Mouse (Mus musculus) neural tube, embryonic 11.5 days (tissue): Measurements from ENCODE around the gene Hoxa5. TPM values are rescaled to one million over a fixed set of nuclear protein-coding genes. Genes with fewer than 3 reads are reported as not detected.
A peak's percentile ranks its signal among the peaks of the same experiment; 100 is the strongest.

Experiments used
- ATAC-seq: fragments of 200-750 bp; cut with Nextera tagmentation; 2 replicates; pipeline ENCODE4 v1.8.0; 2017; ENCODE audit warnings: moderate number of reproducible peaks, mild to moderate bottlenecking, moderate TSS enrichment, moderate library complexity; ENCODE audit not compliant: insufficient read depth, low FRiP score, low TSS enrichment
- DNase-seq: peaks from one replicate; pipeline ENCODE4 v3.0.0-alpha.2; 2015; ENCODE audit warnings: low spot score
- H3K27ac ChIP-seq: fragments of 300-500 bp; sonication (generic); 2 replicates; pipeline ENCODE4 v1.5.1; 2014; ENCODE audit warnings: low read depth, mild to moderate bottlenecking, low read length
- H3K27me3 ChIP-seq: fragments of 300-500 bp; sonication (generic); 2 replicates; pipeline ENCODE4 v1.6.1; 2014; ENCODE audit warnings: mild to moderate bottlenecking, low read length, mixed read lengths; ENCODE audit not compliant: control insufficient read depth, insufficient read depth
- H3K36me3 ChIP-seq: fragments of 300-500 bp; sonication (generic); 2 replicates; pipeline ENCODE4 v1.6.1; 2014; ENCODE audit warnings: mild to moderate bottlenecking, low read length, moderate library complexity, mixed read lengths; ENCODE audit not compliant: control insufficient read depth, insufficient read depth
- H3K4me1 ChIP-seq: fragments of 300-500 bp; sonication (generic); 2 replicates; pipeline ENCODE4 v1.6.1; 2014; ENCODE audit warnings: low read length, mixed read lengths; ENCODE audit not compliant: control insufficient read depth, insufficient read depth
- H3K4me2 ChIP-seq: fragments of 300-500 bp; sonication (generic); 2 replicates; pipeline ENCODE4 v1.6.1; 2014; ENCODE audit warnings: low read depth, mild to moderate bottlenecking, moderate library complexity
- H3K4me3 ChIP-seq: fragments of 300-500 bp; sonication (generic); 2 replicates; pipeline ENCODE4 v1.5.1; 2014; ENCODE audit warnings: low read depth, low read length
- H3K9ac ChIP-seq: fragments of 300-500 bp; sonication (generic); 2 replicates; pipeline ENCODE4 v1.6.1; 2014; ENCODE audit warnings: mild to moderate bottlenecking, low read length
- H3K9me3 ChIP-seq: fragments of 300-500 bp; sonication (generic); 2 replicates; pipeline ENCODE4 v1.6.1; 2016; ENCODE audit warnings: low read length; ENCODE audit not compliant: control insufficient read depth
- WGBS: fragments of 180-500 bp; shearing (Covaris S2); extraction: QIAGEN DNeasy Blood & Tissue Kit; methylation state at CpG from one replicate; pipeline ENCODE4 v1.1.7; 2014; 5-methylcytosine and 5-hydroxymethylcytosine counted together
- polyA plus RNA-seq: library from polyadenylated mRNA; unstranded; fragments of >200 nt; fragmentation: Nextera tagmentation; extraction: Ambion mirVana; gene quantifications from 2 replicates; pipeline ENCODE4 v1.2.1, GENCODE M21; 2014

The Hoxa5 gene
- polyA plus RNA-seq, 1 experiment from 2014 or later = 53.4 TPM

DNA sequence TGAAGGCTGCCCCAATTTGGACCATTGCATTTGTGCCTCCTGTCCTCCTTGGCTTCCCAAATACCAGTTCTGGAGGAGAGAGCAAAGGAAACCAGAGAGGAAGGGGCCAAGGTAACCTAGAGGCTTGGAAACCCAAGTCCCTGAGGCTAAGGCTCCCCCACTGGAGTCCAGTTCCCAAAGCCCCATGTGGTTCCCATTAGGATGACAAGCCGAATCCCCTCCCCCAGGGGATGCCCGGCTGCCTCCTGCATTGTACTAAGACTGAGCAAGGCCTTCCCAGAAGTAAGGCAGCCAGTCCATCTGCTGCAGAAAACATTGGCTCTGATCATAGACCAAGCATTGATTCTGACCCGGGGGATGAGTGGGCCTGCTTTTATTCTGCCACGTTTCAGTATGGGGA, 33.1 kb downstream of the Hoxa5 start:
- Histone ChIP-seq H3K27ac (peak overlapping the region; percentile 100), H3K4me1 (peaks cover 63% of the 10 kb centered on the region), H3K27me3 (no peaks in the 10 kb centered on the region), H3K4me3 (peak overlapping the region; percentile 91), H3K9me3 (no peaks in the 10 kb centered on the region), H3K36me3 (peaks cover 8% of the 10 kb centered on the region), H3K9ac (peak overlapping the region; percentile 99), H3K4me2 (peak overlapping the region; percentile 78)
- DNase-seq (peak; percentile 85), ATAC-seq (no peak)
- 4% methylated on average over 4 of the region's 4 CpGs for WGBS

DNA sequence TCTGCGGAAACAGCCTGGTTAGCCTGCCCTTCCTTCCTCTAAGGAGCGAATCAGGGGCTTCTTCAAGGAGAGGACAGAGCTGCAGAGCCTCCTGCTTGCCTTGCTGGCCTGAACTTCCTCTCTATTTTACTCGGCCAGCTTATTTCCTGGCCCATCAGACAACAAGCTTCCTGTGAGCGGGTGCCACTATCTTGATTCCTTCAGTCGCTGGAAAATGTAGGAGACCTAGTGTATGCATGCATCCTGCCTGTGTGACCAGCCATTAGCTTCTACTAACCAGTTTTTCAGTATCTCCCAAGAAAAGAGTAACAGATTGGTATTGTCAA, 33.5 kb downstream of the Hoxa5 start:
- no peaks in the 10 kb centered on the region for H3K9me3 ChIP-seq
- peaks cover 61% of the 10 kb centered on the region for H3K4me1 ChIP-seq
- H3K9ac ChIP-seq = peak overlapping the region; percentile 99
- no peaks in the 10 kb centered on the region for H3K27me3 ChIP-seq
- peaks cover 8% of the 10 kb centered on the region for H3K36me3 ChIP-seq
- peak overlapping the region; percentile 91 for H3K4me3 ChIP-seq
- peak overlapping the region; percentile 100 for H3K27ac ChIP-seq
- WGBS = 11% methylated on average over 5 of the region's 5 CpGs
- ATAC-seq = no peak
- no peak for DNase-seq
- H3K4me2 ChIP-seq = peak overlapping the region; percentile 78

DNA sequence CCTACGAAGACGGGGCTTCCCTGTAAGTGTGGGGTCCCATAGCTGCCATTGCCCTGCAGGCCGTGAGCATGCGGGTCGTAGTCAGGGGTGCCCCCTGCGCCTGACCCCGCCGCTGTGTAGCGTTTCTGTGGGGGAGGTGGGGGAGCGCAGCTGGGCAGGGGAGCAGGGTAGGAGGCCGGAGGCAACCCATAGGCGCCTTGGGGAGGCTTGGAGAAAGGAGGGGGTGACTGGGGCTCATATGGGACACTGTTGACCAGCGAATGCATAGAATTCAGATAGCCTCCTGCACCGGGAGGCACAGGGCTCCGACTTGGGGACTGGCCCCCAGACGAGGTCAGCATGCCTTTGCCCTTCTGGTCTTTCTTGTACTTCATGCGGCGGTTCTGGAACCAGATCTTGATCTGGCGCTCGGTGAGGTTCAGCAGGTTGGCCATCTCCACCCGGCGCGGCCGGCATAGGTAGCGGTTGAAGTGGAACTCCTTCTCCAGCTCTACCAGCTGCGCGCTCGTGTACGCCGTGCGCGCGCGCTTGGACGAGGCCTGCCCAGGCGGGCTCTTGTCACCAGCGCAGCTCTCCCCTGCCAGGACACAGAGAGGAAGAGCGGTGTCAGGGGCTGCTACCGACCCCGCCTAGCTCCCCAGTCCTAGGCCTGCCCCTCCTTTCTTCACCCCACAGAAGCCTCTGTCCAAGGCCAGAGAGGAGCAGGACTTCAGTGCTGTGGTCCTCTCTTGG, 34.1 kb downstream of the Hoxa5 start:
- WGBS = 2% methylated on average over 40 of the region's 40 CpGs
- peak overlapping the region; percentile 100 for H3K27ac ChIP-seq
- no peak for ATAC-seq
- peaks cover 61% of the 10 kb centered on the region for H3K4me1 ChIP-seq
- peaks cover 8% of the 10 kb centered on the region for H3K36me3 ChIP-seq
- H3K9me3 ChIP-seq = no peaks in the 10 kb centered on the region
- H3K4me3 ChIP-seq = peak overlapping the region; percentile 91
- DNase-seq = peak; percentile 81
- H3K4me2 ChIP-seq = peak overlapping the region; percentile 78
- H3K9ac ChIP-seq = peak overlapping the region; percentile 99
- no peaks in the 10 kb centered on the region for H3K27me3 ChIP-seq

DNA sequence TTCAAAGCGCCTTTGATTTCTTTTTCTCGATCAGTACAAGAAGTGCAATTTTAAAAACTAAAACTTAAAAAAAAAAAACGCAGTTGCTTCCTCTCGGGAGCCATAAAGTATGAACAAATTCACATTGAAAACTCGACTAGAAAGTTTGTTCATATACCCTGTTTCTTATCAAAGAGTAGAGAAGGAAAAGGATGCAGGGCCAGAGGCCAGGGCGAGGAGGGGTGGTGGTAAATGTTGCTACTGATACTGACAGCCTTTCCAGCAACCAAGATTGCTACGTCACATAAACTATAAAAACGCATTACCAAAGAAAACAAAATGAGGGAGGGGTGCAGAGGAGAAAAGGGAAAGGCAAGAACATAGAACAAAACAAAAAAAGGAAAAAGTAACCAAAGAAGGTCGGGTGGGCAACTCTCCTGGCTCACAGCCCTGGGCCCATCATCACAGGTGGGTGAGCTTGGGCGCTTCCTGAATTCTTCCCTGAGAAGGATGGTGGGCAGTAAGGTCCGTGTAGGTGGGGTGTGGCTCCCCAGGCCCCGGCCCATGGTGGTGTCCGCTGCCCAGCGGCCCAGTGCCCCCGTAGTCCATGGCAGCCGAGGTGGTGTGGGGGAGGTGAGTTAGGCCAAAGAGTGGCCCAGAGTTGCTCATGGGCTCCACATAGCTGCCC, 34.8 kb downstream of the Hoxa5 start:
- Histone ChIP-seq H3K27me3 (no peaks in the 10 kb centered on the region), H3K9me3 (no peaks in the 10 kb centered on the region), H3K36me3 (peaks cover 8% of the 10 kb centered on the region), H3K4me2 (peak overlapping the region; percentile 78), H3K27ac (peak overlapping the region; percentile 100), H3K4me1 (peaks cover 61% of the 10 kb centered on the region), H3K9ac (peak overlapping the region; percentile 99), H3K4me3 (peak overlapping the region; percentile 91)
- WGBS = 9% methylated on average over 16 of the region's 16 CpGs
- no peak for ATAC-seq
- peak; percentile 40 for DNase-seq

DNA sequence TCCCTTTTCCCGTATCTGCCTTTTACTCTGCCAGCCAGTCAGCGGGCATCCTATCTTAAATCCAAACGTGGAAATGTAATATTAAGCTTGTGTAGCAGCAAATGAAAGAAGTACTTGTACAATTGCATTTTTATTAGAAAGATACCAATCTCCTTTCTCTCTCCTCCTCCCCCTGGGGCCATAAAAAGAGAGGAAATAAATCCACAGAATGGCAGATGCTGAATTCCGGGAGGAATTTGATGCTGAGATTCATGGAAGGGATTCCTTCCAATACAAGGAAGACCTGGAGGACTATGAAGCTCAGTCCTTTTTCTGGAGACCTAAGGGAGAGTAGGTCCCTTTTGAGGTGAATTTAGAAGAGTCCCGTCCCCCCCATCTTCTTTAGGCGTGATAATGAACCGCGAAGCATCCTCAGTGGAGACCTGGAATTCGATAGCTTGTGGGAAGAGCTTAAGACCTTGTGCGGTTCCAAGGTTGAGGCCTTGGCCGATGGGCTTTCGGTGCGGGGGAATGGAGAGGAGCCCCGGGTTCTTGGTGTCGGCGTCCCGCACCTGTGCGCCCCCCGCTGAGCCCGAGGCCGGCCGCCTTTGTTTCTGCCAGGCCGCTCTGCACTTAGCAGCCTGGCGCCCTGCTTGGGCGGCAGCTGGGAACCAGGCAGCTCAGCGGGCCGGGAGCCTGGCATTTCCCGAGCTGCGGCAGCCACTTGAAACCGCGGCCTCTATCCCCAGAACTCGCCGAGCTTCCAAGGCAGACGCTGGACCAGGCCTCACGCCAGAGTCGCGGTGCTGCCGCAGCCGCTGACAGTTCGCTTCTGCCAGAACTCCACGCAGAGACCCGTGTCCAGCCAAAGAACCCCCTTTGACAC, 36.0 kb downstream of the Hoxa5 start:
- H3K9ac ChIP-seq = peak overlapping the region; percentile 99
- DNase-seq (peak; percentile 81), ATAC-seq (no peak)
- H3K4me2 ChIP-seq = peak overlapping the region; percentile 78
- H3K4me1 ChIP-seq = peaks cover 52% of the 10 kb centered on the region
- H3K9me3 ChIP-seq = no peaks in the 10 kb centered on the region
- H3K27ac ChIP-seq = peak overlapping the region; percentile 100
- no peaks in the 10 kb centered on the region for H3K27me3 ChIP-seq
- WGBS = under 1% methylated on average over 42 of the region's 42 CpGs
- H3K4me3 ChIP-seq = peak overlapping the region; percentile 91
- peaks cover 8% of the 10 kb centered on the region for H3K36me3 ChIP-seq

DNA sequence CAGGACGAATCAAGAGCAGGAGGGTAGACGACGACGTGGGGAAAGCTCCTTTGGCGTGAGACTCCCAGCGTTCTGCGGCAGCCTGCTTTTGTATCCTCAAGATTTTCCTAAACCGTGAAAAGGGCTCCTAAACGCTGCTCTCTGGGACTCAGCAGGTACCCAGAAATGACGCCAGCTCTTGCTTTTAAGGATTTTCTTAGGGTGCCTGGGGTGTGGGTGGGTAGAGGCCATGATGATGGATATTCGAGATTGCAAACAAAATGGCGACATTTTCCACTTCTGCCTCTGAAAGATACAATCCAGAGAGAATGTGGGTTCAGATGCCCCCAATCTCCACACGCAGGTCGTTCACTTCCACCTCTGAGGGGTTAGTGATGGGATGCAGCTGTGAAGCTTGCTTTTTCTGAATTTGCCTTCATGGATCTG, 36.6 kb downstream of the Hoxa5 start:
- Histone ChIP-seq H3K9me3 (no peaks in the 10 kb centered on the region), H3K27me3 (no peaks in the 10 kb centered on the region), H3K27ac (peak overlapping the region; percentile 100), H3K36me3 (peaks cover 8% of the 10 kb centered on the region), H3K4me1 (peaks cover 55% of the 10 kb centered on the region), H3K9ac (peak overlapping the region; percentile 99), H3K4me2 (peak overlapping the region; percentile 78), H3K4me3 (peak overlapping the region; percentile 91)
- ATAC-seq (no peak), DNase-seq (peak; percentile 73)
- 2% methylated on average over 14 of the region's 14 CpGs for WGBS

DNA sequence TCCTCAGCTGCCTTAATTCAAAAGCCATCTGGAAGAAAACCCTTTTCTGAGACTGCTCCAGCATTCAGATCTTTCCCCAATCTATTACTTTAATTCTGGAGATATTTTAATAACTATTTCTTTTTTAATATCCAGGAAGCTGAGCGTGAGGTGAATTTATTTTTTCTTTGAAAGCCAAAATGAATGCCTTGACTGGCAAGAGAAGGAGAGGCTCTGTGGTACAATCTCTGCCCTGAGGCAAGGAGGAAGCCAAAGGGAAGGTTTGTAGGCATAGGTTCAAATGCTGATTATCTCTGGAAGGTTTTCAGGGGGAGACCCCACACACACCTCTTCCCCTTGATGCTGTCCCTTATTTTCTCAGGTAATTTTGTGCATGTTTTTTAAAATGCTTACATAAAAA, 37.2 kb downstream of the Hoxa5 start:
- Histone ChIP-seq H3K4me2 (peak overlapping the region; percentile 78), H3K4me1 (peaks cover 55% of the 10 kb centered on the region), H3K9ac (peak overlapping the region; percentile 99), H3K27ac (peak overlapping the region; percentile 100), H3K9me3 (no peaks in the 10 kb centered on the region), H3K4me3 (peak overlapping the region; percentile 91), H3K27me3 (no peaks in the 10 kb centered on the region), H3K36me3 (peaks cover 7% of the 10 kb centered on the region)
- 21% methylated on average over 1 of the region's 1 CpGs for WGBS
- no peak for DNase-seq
- ATAC-seq = no peak

DNA sequence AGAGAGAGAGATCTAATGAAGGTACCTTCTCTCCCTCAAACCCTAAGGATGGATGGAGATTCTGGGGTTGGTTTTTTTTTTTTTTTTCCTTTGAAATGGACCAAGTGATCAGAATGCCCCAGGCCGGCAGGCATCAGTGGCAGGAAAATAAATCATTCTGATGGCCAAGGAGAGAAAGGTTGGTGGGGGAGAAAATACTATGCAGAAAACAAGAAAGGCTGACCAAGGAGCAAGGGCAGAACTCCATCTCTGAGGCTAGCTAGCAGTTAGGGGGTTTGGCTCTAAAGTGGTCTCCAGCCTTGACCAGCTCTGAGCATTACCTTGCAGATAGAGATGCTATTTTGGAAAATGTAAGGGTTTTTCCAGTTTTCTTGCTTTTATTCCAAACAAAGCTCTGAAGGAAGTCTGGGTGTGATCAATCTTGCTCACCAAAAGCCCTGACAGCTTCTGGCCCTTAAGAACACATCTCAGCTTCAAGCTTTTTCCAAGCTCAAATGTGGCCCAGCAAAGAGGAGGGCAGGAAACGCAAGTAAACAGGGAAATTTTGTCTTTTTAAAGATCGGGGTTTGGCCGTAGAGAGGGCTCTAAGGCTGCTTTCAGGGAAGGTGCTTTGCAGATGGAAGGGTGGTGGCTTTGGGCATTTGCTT, 37.8 kb downstream of the Hoxa5 start:
- Histone ChIP-seq H3K4me2 (peak overlapping the region; percentile 78), H3K36me3 (peaks cover 5% of the 10 kb centered on the region; the same call in 1 of the 2 replicates), H3K9ac (peak overlapping the region; percentile 99), H3K9me3 (no peaks in the 10 kb centered on the region), H3K4me1 (peaks cover 52% of the 10 kb centered on the region), H3K4me3 (peak overlapping the region; percentile 91), H3K27me3 (no peaks in the 10 kb centered on the region), H3K27ac (peak overlapping the region; percentile 100)
- DNase-seq = peak; percentile 68
- ATAC-seq = no peak
- WGBS = 2% methylated on average over 4 of the region's 4 CpGs
